Mouse (Mus musculus): ENCODE data around the gene Tnik. TPM values are rescaled to one million over a fixed set of nuclear protein-coding genes. Genes with fewer than 3 reads are reported as not detected.

The Tnik gene
- polyA plus RNA-seq, 1 experiment, result 0.83 TPM

- no peak for DNase-seq
- Histone ChIP-seq H3K27ac (ENCODE audit: insufficient read depth, low read depth, low read length) (no peak overlapping the region), H3K27me3 (replicated peaks; ENCODE audit: control insufficient read depth, insufficient read depth, low read length) (no peaks in the 10 kb centered on the region), H3K4me1 (ENCODE audit: control insufficient read depth, insufficient read depth, low read length) (no peaks in the 10 kb centered on the region), H3K36me3 (ENCODE audit: control insufficient read depth, insufficient read depth, low read length) (no peaks in the 10 kb centered on the region), H3K4me3 (ENCODE audit: insufficient read depth, low read depth, low read length) (no peak overlapping the region)
- TF ChIP-seq CTCF (conservative IDR thresholded peaks at IDR 0.05; ENCODE audit: insufficient read depth, insufficient read length, low read depth, low read length) (no peak), POLR2A (IDR thresholded peaks at IDR 0.05; ENCODE audit: low read depth, low read length) (no peak)
- 74% methylated on average over 2 of the region's 2 CpGs for whole genome bisulfite sequencing
Observed at GRCm38 (mm10) chr3:28415986-28416385, 153.0 kb downstream of the Tnik start.

DNA sequence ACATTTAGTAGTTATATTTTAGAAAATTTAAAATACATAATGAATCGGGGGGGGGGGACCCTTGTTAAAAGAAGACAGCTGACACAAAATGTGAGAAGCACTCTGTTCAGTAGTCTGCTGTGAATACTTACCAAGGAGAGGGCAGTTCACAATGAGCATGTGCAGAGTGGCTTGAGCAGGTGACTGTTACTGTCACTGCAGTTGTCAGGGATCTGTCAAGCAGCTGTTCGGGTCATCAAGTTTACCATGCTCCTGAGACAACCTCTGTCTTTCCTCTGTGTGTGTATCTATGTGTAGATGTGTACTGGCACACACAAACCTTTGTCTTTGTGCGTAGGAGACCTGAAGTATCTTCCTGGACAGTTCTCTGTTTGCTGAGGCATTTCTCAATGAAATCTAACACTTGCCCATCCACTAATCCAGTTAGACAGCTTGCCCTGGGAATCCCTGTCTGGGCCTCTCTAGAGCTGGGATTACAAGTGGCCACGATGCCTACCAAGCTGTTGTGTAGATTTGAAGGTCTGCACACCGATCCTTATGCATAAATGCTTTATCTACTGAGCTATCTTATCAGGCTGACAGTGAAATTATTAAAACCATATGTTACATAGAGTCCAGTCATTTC is 154.2 kb downstream of the Tnik start:
- H3K27me3 ChIP-seq (replicated peaks; ENCODE audit: control insufficient read depth, insufficient read depth, low read length), result no peaks in the 10 kb centered on the region
- H3K36me3 ChIP-seq (ENCODE audit: control insufficient read depth, insufficient read depth, low read length), result no peaks in the 10 kb centered on the region
- no peak overlapping the region for H3K4me3 ChIP-seq (ENCODE audit: insufficient read depth, low read depth, low read length)
- no peak for DNase-seq
- no peak overlapping the region for H3K27ac ChIP-seq (ENCODE audit: insufficient read depth, low read depth, low read length)
- 79% methylated on average over 5 of the region's 5 CpGs for WGBS
- TF ChIP-seq POLR2A (IDR thresholded peaks at IDR 0.05; ENCODE audit: low read depth, low read length) (no peak), CTCF (conservative IDR thresholded peaks at IDR 0.05; ENCODE audit: insufficient read depth, insufficient read length, low read depth, low read length) (no peak)
- H3K4me1 ChIP-seq (ENCODE audit: control insufficient read depth, insufficient read depth, low read length), result no peaks in the 10 kb centered on the region

- Histone ChIP-seq H3K4me1 (ENCODE audit: control insufficient read depth, insufficient read depth, low read length) (no peaks in the 10 kb centered on the region), H3K27me3 (replicated peaks; ENCODE audit: control insufficient read depth, insufficient read depth, low read length) (no peaks in the 10 kb centered on the region), H3K4me3 (ENCODE audit: insufficient read depth, low read depth, low read length) (no peak overlapping the region), H3K36me3 (ENCODE audit: control insufficient read depth, insufficient read depth, low read length) (no peaks in the 10 kb centered on the region), H3K27ac (ENCODE audit: insufficient read depth, low read depth, low read length) (no peak overlapping the region)
- DNase-seq, result no peak
- WGBS, result 87% methylated on average over 6 of the region's 6 CpGs
- TF ChIP-seq CTCF (conservative IDR thresholded peaks at IDR 0.05; ENCODE audit: insufficient read depth, insufficient read length, low read depth, low read length), result no peak
- no peak for TF ChIP-seq POLR2A (IDR thresholded peaks at IDR 0.05; ENCODE audit: low read depth, low read length)
Observed at GRCm38 (mm10) chr3:28420194-28420593, 157.2 kb downstream of the Tnik start.

GRCm38 (mm10) chr3:28420698-28421097 is 157.7 kb downstream of the Tnik start:
- no peaks in the 10 kb centered on the region for H3K27me3 ChIP-seq (replicated peaks; ENCODE audit: control insufficient read depth, insufficient read depth, low read length)
- H3K27ac ChIP-seq (ENCODE audit: insufficient read depth, low read depth, low read length), result no peak overlapping the region
- 71% methylated on average over 3 of the region's 3 CpGs for WGBS
- H3K4me3 ChIP-seq (ENCODE audit: insufficient read depth, low read depth, low read length), result no peak overlapping the region
- no peaks in the 10 kb centered on the region for H3K4me1 ChIP-seq (ENCODE audit: control insufficient read depth, insufficient read depth, low read length)
- no peak for TF ChIP-seq POLR2A (IDR thresholded peaks at IDR 0.05; ENCODE audit: low read depth, low read length)
- TF ChIP-seq CTCF (conservative IDR thresholded peaks at IDR 0.05; ENCODE audit: insufficient read depth, insufficient read length, low read depth, low read length), result no peak
- no peak for DNase-seq
- H3K36me3 ChIP-seq (ENCODE audit: control insufficient read depth, insufficient read depth, low read length), result no peaks in the 10 kb centered on the region

GRCm38 (mm10) chr3:28421798-28422197 is 158.8 kb downstream of the Tnik start:
- H3K27ac ChIP-seq (ENCODE audit: insufficient read depth, low read depth, low read length), result no peak overlapping the region
- H3K36me3 ChIP-seq (ENCODE audit: control insufficient read depth, insufficient read depth, low read length), result no peaks in the 10 kb centered on the region
- 69% methylated on average over 6 of the region's 6 CpGs for WGBS
- no peak for DNase-seq
- TF ChIP-seq CTCF (conservative IDR thresholded peaks at IDR 0.05; ENCODE audit: insufficient read depth, insufficient read length, low read depth, low read length) (no peak), POLR2A (IDR thresholded peaks at IDR 0.05; ENCODE audit: low read depth, low read length) (no peak)
- no peaks in the 10 kb centered on the region for H3K4me1 ChIP-seq (ENCODE audit: control insufficient read depth, insufficient read depth, low read length)
- no peak overlapping the region for H3K4me3 ChIP-seq (ENCODE audit: insufficient read depth, low read depth, low read length)
- H3K27me3 ChIP-seq (replicated peaks; ENCODE audit: control insufficient read depth, insufficient read depth, low read length), result no peaks in the 10 kb centered on the region

- 87% methylated on average over 1 of the region's 1 CpGs for whole genome bisulfite sequencing
- TF ChIP-seq POLR2A (IDR thresholded peaks at IDR 0.05; ENCODE audit: low read depth, low read length), result no peak
- TF ChIP-seq CTCF (conservative IDR thresholded peaks at IDR 0.05; ENCODE audit: insufficient read depth, insufficient read length, low read depth, low read length), result no peak
- no peaks in the 10 kb centered on the region for H3K27me3 ChIP-seq (replicated peaks; ENCODE audit: control insufficient read depth, insufficient read depth, low read length)
- no peak overlapping the region for H3K27ac ChIP-seq (ENCODE audit: insufficient read depth, low read depth, low read length)
- no peaks in the 10 kb centered on the region for H3K36me3 ChIP-seq (ENCODE audit: control insufficient read depth, insufficient read depth, low read length)
- H3K4me1 ChIP-seq (ENCODE audit: control insufficient read depth, insufficient read depth, low read length), result no peaks in the 10 kb centered on the region
- no peak overlapping the region for H3K4me3 ChIP-seq (ENCODE audit: insufficient read depth, low read depth, low read length)
- no peak for DNase-seq
Observed at GRCm38 (mm10) chr3:28422221-28422620, 159.2 kb downstream of the Tnik start.

- Histone ChIP-seq H3K27ac (ENCODE audit: insufficient read depth, low read depth, low read length) (no peak overlapping the region), H3K27me3 (replicated peaks; ENCODE audit: control insufficient read depth, insufficient read depth, low read length) (no peaks in the 10 kb centered on the region), H3K4me3 (ENCODE audit: insufficient read depth, low read depth, low read length) (no peak overlapping the region), H3K36me3 (ENCODE audit: control insufficient read depth, insufficient read depth, low read length) (no peaks in the 10 kb centered on the region), H3K4me1 (ENCODE audit: control insufficient read depth, insufficient read depth, low read length) (no peaks in the 10 kb centered on the region)
- 80% methylated on average over 6 of the region's 6 CpGs for WGBS
- no peak for DNase-seq
- no peak for TF ChIP-seq CTCF (conservative IDR thresholded peaks at IDR 0.05; ENCODE audit: insufficient read depth, insufficient read length, low read depth, low read length)
- no peak for TF ChIP-seq POLR2A (IDR thresholded peaks at IDR 0.05; ENCODE audit: low read depth, low read length)
Observed at GRCm38 (mm10) chr3:28425911-28426310, 162.9 kb downstream of the Tnik start.

Measured in kidney, adult 2 months (tissue).